Mouse (Mus musculus) brain, embryonic 14.5 days (tissue): ENCODE results near the gene Susd6.

ENCODE experiments used
- CTCF ChIP-seq: fragments of 200-500 bp; IDR thresholded peaks from 2 replicates; pipeline ENCODE4 v1.5.1; 2012; ENCODE audit warnings: inconsistent platforms, mild to moderate bottlenecking, moderate library complexity, borderline replicate concordance; ENCODE audit not compliant: insufficient read depth, insufficient read length; ENCODE audit errors: extremely low read depth
- POLR2A ChIP-seq: fragments of 200-500 bp; IDR thresholded peaks from 2 replicates; pipeline ENCODE4 v1.6.1; 2012; ENCODE audit warnings: mild to moderate bottlenecking, inconsistent platforms, borderline replicate concordance; ENCODE audit not compliant: poor library complexity, insufficient read depth, insufficient read length, severe bottlenecking; ENCODE audit errors: extremely low read depth

DNA sequence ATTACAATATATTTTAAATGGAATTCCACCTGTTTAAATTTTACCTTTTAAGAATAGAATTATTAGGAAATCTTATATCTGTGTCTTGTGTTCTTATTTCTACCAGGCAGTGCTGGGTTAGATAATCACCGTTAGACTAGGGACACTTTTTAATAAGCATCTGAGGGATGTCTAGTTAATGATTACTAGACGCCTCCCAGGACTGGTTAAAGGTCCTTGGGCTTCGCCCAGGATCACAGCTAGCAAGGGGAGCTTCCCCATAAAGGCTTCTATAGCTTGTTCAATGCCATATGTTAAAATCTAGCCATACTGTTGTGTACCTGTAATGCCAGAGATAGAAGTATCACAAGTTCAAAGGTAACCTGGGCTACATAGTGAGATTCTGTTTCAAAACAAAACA is 138.6 kb downstream of the Susd6 start:
- TF ChIP-seq POLR2A (no peak), CTCF (no peak)
